Mouse (Mus musculus) retina, embryonic 14.5 days (tissue): Measurements from ENCODE around the gene Olfr1246.
"Not testable (repeated sequence)": the region's sequence is repeated elsewhere in the genome, so short reads cannot be mapped to it uniquely, and the experiment has no call there.

ENCODE experiments used
- DNase-seq: peaks from one replicate; pipeline ENCODE4 v3.0.0-alpha.2; 2015; ENCODE audit warnings: low spot score

Gene Olfr1246

DNA sequence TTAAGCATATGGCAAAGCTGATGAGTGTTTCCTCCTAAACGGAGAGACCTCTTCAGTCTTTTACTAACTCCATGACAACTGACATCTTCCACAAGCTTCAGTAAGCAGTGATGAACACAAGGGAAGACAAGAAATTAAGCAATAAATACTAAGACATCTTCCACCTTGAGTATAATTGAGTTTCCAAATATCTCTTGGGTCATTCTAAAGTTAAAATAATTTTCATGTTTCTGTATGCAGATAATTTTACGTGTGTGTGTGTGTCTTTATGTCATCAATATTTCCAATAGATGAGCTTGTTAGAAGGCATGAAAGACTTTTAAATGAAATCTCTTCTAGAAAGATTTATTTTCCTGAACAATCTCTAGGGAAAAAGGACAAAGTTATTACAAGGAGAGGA lies at the start of gene Olfr1246:
Gene Olfr1246, minus strand, starts transcription at position 101 of the 400 bp plus-strand sequence.
- DNase-seq: no peak

DNA sequence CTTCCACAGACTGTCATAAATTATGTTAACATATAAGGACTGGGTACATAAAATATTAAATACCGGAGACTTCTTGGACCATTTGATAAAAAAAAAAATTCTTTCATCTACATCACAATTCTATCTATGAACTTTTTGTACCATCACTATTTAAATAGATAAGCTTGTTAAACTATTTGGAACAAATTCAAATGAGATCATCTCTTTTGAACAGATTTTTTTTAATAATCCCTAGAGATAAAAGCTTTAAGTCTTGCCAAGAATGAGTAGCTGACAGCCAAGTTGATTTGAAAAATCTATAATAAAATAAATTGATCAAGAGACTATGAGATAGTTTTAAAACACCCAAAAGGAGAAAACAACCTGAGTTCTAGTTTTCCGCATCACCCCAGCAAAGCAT lies 41.9 kb upstream of the Olfr1246 start, which contains the start of gene Olfr1249:
Gene Olfr1249, minus strand, starts transcription at position 101 of the 400 bp plus-strand sequence.
- DNase-seq: no peak

DNA sequence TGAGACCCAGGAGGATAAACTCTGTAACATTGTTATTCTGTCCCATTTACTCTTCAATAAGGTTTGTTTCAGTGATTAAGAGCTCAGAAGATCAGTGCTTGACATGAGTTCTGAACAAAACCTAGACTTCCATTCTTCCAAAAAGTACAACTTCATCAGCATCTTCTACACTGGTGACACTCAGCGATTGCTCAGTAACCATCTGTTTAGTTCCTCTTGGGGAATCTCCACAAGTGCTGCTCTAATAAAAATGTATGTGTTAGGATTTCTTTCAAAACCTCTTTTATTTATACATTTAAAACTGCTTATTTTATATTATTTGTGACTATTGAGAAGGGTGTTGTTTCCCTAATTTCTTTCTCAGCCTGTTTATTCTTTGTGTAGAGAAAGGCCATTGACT lies 25.2 kb upstream of the Olfr1246 start, which contains the start of gene Olfr1248:
Gene Olfr1248, minus strand, starts transcription at position 101 of the 400 bp plus-strand sequence.
- DNase-seq: not testable (repeated sequence)

DNA sequence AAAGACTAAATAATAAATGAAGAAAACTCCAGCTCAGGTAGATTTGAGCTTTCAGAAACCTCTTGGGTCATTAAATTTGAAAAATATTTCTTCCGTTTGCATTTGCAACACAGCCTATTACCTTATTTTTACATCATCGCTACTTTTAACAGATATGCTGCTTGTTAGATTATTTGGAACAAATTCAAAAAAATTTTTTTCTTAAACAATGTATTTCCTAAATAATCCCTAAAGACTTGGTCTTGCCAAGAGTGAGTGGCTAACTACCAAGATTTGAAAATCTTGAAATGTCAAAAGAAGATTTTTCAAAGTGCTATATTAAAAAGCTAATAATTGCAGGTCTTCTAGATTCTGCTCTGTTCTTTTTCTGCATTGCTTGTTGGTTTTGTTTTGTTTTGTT lies 21.1 kb upstream of the Olfr1246 start, which contains the start of gene Olfr1247:
Gene Olfr1247, minus strand, starts transcription at position 101 of the 400 bp plus-strand sequence.
- DNase-seq: no peak

DNA sequence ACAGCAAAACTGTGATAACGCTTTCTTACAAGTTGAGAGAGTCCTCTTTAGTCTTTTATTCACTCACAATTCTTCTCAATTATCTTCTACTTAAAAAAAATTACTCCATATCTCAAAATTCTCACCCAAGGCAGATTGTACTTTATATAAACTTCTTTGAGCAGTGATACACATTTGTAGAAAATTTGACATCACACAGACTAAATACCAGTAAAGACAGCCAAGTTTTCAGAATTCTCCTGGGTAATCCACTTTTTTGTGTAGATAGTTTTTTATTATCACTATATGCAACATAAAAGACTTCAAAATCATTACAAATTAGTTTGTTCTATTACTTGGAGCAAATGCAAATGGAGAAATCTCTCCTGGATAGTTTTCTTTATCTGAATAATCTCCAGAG lies 14.6 kb downstream of the Olfr1246 start, which contains the start of gene Olfr1245:
Gene Olfr1245, minus strand, starts transcription at position 101 of the 400 bp plus-strand sequence.
- DNase-seq: no peak

DNA sequence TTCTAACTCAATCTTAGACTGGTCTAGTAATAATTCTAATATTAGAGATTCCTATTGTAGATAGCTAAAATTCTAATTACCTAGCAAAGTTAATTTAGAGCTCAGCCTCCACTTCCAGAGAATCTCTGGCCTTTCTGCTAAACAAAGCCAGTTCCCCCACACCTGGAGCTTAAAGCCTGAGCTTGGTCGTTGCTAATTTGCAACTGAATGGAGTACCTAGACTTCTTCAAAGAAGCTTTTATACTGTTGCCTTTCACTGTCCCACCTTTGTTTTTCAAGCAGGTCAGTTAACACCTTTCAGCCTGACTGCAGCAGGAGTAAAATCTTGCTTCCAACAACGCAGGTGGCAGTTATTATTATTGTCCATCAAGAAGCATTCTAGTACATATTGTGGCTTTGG lies 30.3 kb downstream of the Olfr1246 start:
- DNase-seq: not testable (repeated sequence)

DNA sequence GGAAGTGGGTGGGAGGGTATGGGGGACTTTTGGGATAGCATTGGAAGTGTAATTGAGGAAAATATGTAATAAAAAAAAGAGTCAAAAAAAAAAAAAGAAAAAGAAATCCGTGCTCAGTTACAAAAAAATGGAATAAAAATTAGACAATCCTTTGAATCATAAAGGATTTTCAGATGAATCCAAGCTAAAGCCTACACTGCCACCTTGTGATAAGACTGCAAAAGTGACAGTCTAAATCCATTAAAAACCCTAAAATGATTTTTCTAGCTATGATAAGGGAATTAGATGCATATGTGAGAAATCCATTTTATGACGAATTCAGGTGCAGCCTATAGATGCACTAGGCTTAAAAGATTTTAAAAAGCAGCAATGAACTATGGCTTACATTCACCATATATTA lies 48.4 kb downstream of the Olfr1246 start:
- peak; percentile 42 for DNase-seq

DNA sequence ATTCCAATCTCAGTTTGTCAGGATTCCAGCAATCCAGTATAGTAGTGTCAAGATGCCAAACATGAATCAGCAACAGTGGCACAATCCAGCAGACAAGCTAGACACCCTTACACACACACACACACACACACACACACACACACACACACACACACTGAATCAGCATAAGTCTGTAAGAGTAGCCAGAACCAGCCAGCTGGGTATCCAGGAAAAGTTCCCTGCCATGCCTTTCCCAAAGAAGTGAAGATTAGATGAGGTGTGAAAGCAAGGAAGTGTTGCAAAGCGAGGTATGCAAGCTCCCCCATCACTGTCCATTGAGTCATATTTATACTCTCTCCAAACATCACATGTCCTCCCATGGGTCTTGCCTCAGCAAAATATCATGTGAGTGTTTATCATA lies 53.0 kb downstream of the Olfr1246 start:
- no peak for DNase-seq
